Mouse (Mus musculus) left cerebral cortex, adult 2 months (tissue): ENCODE data around the gene Ppp1r13l. TPM values are rescaled to one million over a fixed set of nuclear protein-coding genes. Genes with fewer than 3 reads are reported as not detected.

ENCODE experiments used
- DNase-seq, 2 experiments: peaks; one replicate each; pipeline ENCODE4 v3.0.0; 2021 to 2022; ENCODE audit warnings: low spot score in 2 of 2, mixed read lengths in 1 of 2; ENCODE audit errors: extremely low spot score in 1 of 2
- H3K27ac ChIP-seq: fragments of 200-600 bp; 2 replicates; pipeline ENCODE4 v1.8.1; 2022
- H3K4me3 ChIP-seq: fragments of 200-600 bp; 2 replicates; pipeline ENCODE4 v1.8.1; 2022
- CTCF ChIP-seq: fragments of 200-600 bp; IDR thresholded peaks from 2 replicates; pipeline ENCODE4 v1.8.1; 2022; ENCODE audit warnings: antibody characterized with exemption, mild to moderate bottlenecking, moderate library complexity
- intact Hi-C: fragments of 180-260 bp; cut with DNase I; formaldehyde crosslinking; loops from one replicate; pipeline ENCODE4 v1.15.1; 2025
- total RNA-seq, 2 experiments: library from RNA; stranded (reverse); gene quantifications; 2 replicates each; pipeline ENCODE4 v1.2.3; 2021

Ppp1r13l gene
- total RNA-seq, 2 experiments from 2014 or later = 7.7 to 7.8 TPM

DNA sequence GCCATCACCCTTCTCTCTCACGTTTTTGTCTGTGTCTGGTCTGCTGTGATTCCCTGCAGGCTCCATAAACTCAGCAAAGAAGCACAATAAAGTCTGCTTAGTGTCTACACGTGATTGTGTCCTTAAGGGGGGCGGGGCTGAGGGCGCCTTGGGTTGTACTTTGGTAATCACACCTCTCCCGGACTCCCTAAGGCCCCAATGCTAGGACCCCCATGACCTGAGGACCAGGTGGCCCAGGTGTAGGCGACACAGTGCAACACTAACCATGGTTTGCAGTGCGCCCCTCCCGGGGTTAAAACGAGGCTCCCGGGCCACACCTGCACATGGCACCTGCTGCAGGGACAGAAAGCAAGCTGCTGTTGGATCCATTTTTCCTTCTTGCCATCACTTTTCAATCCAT lies 18.3 kb upstream of the Ppp1r13l start:
- peak overlapping the region; percentile 83; the same call in 1 of the 2 replicates for H3K27ac ChIP-seq
- no peak overlapping the region for H3K4me3 ChIP-seq
- no peak for DNase-seq
- TF ChIP-seq CTCF = no peak
- intact Hi-C loops = no loop called here

GRCm38 (mm10) chr7:19341761-19342409 lies 17.7 kb upstream of the Ppp1r13l start:
- H3K27ac ChIP-seq = peak overlapping the region; percentile 83
- no peak for TF ChIP-seq CTCF
- intact Hi-C loops = loop anchor here (1.0 to 2.0 kb wide), 2 partner anchors 103 to 163 kb away; no protein-coding TSS in a partner anchor
- peak; percentile 59 to 71 for DNase-seq
- H3K4me3 ChIP-seq = peak overlapping the region; percentile 53

DNA sequence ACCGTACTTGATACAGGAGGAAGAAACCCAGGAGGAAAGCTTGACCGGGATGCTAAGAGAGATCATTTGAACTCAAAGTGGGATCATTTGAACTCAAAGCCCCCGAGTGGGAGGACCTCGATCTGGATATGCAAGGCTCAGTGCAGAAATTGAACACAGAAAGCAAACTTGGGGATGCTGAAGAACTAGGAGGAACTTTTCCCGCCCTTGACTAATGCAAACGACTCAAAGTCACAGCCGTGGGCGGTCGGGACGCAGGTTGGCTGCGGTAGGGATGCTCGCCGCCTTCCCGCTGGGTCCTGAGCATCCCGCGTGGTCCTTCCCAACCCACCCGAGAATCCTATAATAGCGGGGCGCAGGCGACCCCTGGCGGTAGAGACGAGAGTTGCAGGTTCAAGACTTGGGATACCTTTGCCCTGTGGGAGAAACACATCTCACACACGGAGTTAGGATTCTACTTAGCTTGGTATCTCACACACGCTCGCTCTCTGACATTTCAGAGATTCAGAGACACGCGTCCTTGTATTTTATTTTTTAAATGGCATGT lies 17.0 kb upstream of the Ppp1r13l start:
- DNase-seq = peak; percentile 89 to 94
- Histone ChIP-seq H3K4me3 (peak overlapping the region; percentile 53), H3K27ac (peak overlapping the region; percentile 83)
- TF ChIP-seq CTCF = no peak; the same call in none of the 2 replicates
- intact Hi-C loops = loop anchor here (1.0 to 2.0 kb wide), 3 partner anchors 42 to 164 kb away; no protein-coding TSS in a partner anchor

DNA sequence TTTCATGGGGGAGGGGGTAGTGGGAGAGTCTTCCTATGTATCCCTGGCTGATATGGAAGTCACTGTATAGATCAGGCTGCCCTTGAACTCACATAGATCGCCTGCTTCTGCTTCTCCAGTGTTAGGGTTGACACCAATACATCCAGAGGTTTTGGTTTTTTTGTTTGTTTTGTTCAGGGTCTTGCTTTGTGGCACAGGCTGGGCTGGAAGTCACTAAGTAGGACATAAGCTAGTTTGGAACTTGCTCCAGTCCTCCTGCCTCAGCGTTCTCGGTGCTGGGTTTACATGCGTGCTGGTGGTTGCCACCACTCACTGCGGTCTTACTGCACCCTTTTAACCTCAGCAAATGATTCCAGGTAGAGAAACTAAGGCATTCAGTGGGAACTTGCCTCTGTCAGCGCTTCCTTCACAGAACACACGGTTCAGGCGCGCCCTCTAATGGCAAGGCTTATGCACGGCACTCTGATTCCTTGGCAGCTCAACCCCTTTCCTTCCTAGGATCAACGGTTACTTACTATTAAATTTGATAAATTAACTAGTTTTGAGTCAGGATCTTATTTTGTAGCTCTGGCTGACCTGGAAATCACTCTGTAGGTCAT lies 16.2 kb upstream of the Ppp1r13l start:
- intact Hi-C loops = loop anchor here (1.0 to 2.0 kb wide), 2 partner anchors 43 to 165 kb away; no protein-coding TSS in a partner anchor
- no peak overlapping the region for H3K4me3 ChIP-seq
- peak; percentile 72 to 81 for DNase-seq
- no peak overlapping the region for H3K27ac ChIP-seq
- TF ChIP-seq CTCF = peak; percentile 98

GRCm38 (mm10) chr7:19344237-19344847 lies 15.2 kb upstream of the Ppp1r13l start, which contains the start of gene Ercc1:
Gene Ercc1 (plus strand): TSS chr7:19344778.
- intact Hi-C loops = no loop called here
- DNase-seq = peak; percentile 40 to 55
- H3K27ac ChIP-seq = peak within 1 kb of the TSS; percentile 92
- H3K4me3 ChIP-seq = peak within 1 kb of the TSS; percentile 77
- no peak for TF ChIP-seq CTCF

DNA sequence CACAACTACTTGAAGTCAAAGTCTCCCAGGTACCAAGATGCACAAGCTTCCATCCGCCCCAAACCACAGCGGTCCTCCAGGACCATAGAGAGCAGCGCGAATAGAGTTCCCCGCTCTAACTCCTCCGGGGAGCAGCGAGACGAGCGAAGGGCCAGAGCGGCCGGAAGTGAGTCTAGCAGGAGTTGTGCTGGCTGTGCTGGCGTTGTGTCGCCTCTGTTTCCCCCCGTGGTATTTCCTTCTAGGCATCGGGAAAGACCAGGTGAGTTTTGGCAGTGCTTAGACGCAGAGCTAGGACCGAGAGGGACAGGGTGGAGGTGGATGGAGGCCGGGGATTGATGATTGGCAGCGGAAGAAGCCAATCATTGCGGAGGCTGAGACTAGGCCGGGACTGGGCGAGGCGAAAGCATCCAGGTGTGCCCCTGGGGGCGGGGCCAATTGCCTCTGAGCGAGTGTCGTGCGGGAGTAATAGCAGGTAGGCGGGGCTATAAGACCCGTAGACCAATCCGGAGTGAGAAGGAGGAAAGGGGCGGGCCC lies 14.5 kb upstream of the Ppp1r13l start:
- peak overlapping the region; percentile 92 for H3K27ac ChIP-seq
- H3K4me3 ChIP-seq = peak overlapping the region; percentile 77
- TF ChIP-seq CTCF = no peak
- intact Hi-C loops = no loop called here
- peak; percentile 94 to 96 for DNase-seq

- Histone ChIP-seq H3K4me3 (no peak overlapping the region), H3K27ac (no peak overlapping the region)
- intact Hi-C loops = no loop called here
- no peak for TF ChIP-seq CTCF
- no peak for DNase-seq
These were observed 10.2 kb upstream of the Ppp1r13l start for GRCm38 (mm10) chr7:19349188-19349915.

- intact Hi-C loops = no loop called here
- TF ChIP-seq CTCF = no peak
- Histone ChIP-seq H3K4me3 (no peak overlapping the region), H3K27ac (no peak overlapping the region)
- DNase-seq = no peak
These were observed 9.3 kb upstream of the Ppp1r13l start for GRCm38 (mm10) chr7:19350221-19350620.

DNA sequence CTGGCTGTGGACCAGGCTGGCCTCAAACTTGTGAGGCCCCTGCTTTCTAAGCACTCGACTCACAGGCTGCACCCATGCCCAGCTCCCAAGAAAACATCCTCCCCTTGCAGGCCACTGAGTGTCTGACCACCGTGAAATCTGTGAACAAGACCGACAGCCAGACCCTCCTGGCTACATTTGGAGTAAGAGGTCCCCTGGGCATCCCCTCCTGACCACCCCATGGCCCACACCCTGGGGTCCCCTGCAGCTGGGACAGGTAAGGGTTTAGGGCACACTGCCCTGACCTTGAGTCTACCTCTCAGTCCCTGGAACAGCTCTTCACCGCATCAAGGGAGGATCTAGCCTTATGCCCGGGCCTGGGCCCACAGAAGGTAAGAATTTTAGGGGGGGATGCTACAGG lies 4.6 kb upstream of the Ppp1r13l start:
- no peak for DNase-seq
- intact Hi-C loops = no loop called here
- TF ChIP-seq CTCF = no peak
- H3K4me3 ChIP-seq = no peak overlapping the region
- no peak overlapping the region for H3K27ac ChIP-seq

- Histone ChIP-seq H3K4me3 (no peak overlapping the region), H3K27ac (no peak overlapping the region)
- DNase-seq = no peak
- TF ChIP-seq CTCF = no peak
- intact Hi-C loops = no loop called here
These were observed 3.2 kb upstream of the Ppp1r13l start for GRCm38 (mm10) chr7:19356311-19356710.
